9 mouse cellular contexts compared by ENCODE assay signal in the genomic region with DNA sequence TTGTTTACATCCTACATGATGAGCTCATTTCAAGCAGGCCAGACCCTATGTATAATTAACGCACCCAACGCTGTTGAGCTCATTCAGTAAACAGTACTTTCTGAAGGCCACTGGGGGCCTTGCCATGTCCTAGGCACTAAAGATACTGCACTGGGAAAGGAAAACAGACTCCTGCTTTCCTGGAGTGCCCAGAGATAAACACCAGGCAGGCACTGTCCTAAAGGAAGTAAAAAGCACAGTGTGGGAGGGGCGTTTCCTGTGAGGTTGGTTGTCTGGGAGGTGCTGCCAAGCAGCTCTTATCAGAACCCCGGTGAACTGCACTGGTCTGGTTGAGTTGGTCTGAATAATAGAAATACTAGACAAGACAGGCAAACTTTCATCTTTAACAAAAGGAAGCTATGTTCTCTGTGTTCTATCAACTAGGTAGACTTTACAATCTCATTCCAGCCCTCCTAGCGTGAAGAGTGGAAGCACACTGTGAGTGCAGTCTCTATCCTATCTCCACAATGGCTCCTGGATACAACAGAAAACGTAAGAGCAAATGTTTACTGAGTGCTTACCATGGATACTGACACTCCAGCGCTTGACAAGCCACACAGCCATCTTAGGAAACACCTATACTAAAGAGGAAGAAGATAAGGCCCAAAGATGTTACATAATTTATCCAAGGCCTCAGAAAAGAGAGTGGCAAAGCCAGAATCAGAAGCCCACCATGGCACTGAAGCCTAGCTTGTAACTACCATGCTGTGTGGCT. TPM values are rescaled to one million over a fixed set of nuclear protein-coding genes. Genes with fewer than 3 reads are reported as not detected.
DNase-seq lines count a peak whose midpoint lies in the region; ATAC-seq and TF ChIP-seq lines count a peak whose summit lies in the region.
"Had no signal": no experiment of that assay in that cellular context is flagged by ENCODE, and none has a peak within 500 bp of the region (broad histone marks: within the 10 kb centered on the region; RNA-seq: fewer than 3 reads in every experiment).

No protein-coding gene starts in this region.

- H3K9me3 ChIP-seq in midbrain, embryonic 11.5 days (ENCODE audit: control insufficient read depth, low read length): no peaks in the 10 kb centered on the region
- H3K9me3 ChIP-seq in midbrain, embryonic 10.5 days (replicated peaks): no peaks in the 10 kb centered on the region
- no peaks in the 10 kb centered on the region for H3K9me3 ChIP-seq in hindbrain, postnatal 0 days (ENCODE audit: low read length)
- H3K9me3 ChIP-seq: midbrain, embryonic 12.5 days had no signal

- no peak for TF ChIP-seq CTCF in hindbrain, postnatal 0 days (IDR thresholded peaks at IDR 0.05; ENCODE audit: low read depth)

- DNase-seq in midbrain, embryonic 11.5 days (ENCODE audit: low spot score, missing footprints): peak; percentile 39
- DNase-seq in midbrain, embryonic 10.5 days (ENCODE audit: low spot score): no peak
- peak; percentile 43 to 47 for DNase-seq in kidney, adult 8-10 months
- peak; percentile 93 for DNase-seq in lung, postnatal 36 days
- DNase-seq in right cerebral cortex, postnatal 4 days: no peak
- no peak for DNase-seq in hindbrain, postnatal 0 days (ENCODE audit: low spot score)
- DNase-seq in layer of hippocampus, adult 8-10 months (ENCODE audit: low spot score in 2 of 2): no peak

- no peaks in the 10 kb centered on the region for H3K36me3 ChIP-seq in midbrain, embryonic 11.5 days (ENCODE audit: control insufficient read depth, insufficient read depth, low read length)
- no peaks in the 10 kb centered on the region for H3K36me3 ChIP-seq in midbrain, embryonic 10.5 days
- H3K36me3 ChIP-seq in hindbrain, postnatal 0 days (ENCODE audit: insufficient read depth, low read length): no peaks in the 10 kb centered on the region
- H3K36me3 ChIP-seq: midbrain, embryonic 12.5 days had no signal

- no peak overlapping the region for H3K27ac ChIP-seq in midbrain, embryonic 11.5 days (ENCODE audit: low read depth, low read length)
- no peak overlapping the region for H3K27ac ChIP-seq in midbrain, embryonic 10.5 days (replicated peaks)
- no peak overlapping the region for H3K27ac ChIP-seq in hindbrain, postnatal 0 days
- H3K27ac ChIP-seq: midbrain, embryonic 12.5 days had no signal

- no peak overlapping the region for H3K9ac ChIP-seq in midbrain, embryonic 11.5 days (ENCODE audit: low read length)
- H3K9ac ChIP-seq in hindbrain, postnatal 0 days (replicated peaks; ENCODE audit: low read length): no peak overlapping the region
- H3K9ac ChIP-seq: midbrain, embryonic 12.5 days had no signal

- ATAC-seq in midbrain, embryonic 11.5 days (ENCODE audit: low FRiP score): no peak
- ATAC-seq in granulocyte monocyte progenitor cell, adult 5-6 weeks (replicated peaks; ENCODE audit: poor library complexity, severe bottlenecking): peak; percentile 73
- no peak for ATAC-seq in hindbrain, postnatal 0 days

- no peaks in the 10 kb centered on the region for H3K27me3 ChIP-seq in midbrain, embryonic 11.5 days (ENCODE audit: control insufficient read depth, insufficient read depth, low read length)
- no peaks in the 10 kb centered on the region for H3K27me3 ChIP-seq in midbrain, embryonic 10.5 days (ENCODE audit: low read depth, poor library complexity, severe bottlenecking)
- H3K27me3 ChIP-seq in hindbrain, postnatal 0 days (ENCODE audit: insufficient read depth, low read length): no peaks in the 10 kb centered on the region

- no peaks in the 10 kb centered on the region for H3K4me1 ChIP-seq in midbrain, embryonic 11.5 days (ENCODE audit: control insufficient read depth, insufficient read depth, low read length)
- peaks cover 4% of the 10 kb centered on the region for H3K4me1 ChIP-seq in midbrain, embryonic 10.5 days
- peaks cover 12% of the 10 kb centered on the region; the same call in 1 of the 2 replicates for H3K4me1 ChIP-seq in hindbrain, postnatal 0 days (ENCODE audit: insufficient read depth, low read length)
- H3K4me1 ChIP-seq: midbrain, embryonic 12.5 days had no signal

- 69% methylated on average over 7 of the region's 7 CpGs for WGBS in midbrain, embryonic 11.5 days
- 72% methylated on average over 7 of the region's 7 CpGs for WGBS in midbrain, embryonic 10.5 days
- 60% methylated on average over 7 of the region's 7 CpGs for WGBS in hindbrain, postnatal 0 days

- H3K4me2 ChIP-seq in midbrain, embryonic 11.5 days: no peak overlapping the region
- H3K4me2 ChIP-seq in hindbrain, postnatal 0 days (ENCODE audit: low read depth, low read length): no peak overlapping the region
- H3K4me2 ChIP-seq: midbrain, embryonic 12.5 days had no signal

- no peak overlapping the region for H3K4me3 ChIP-seq in midbrain, embryonic 11.5 days (ENCODE audit: low read depth, low read length)
- H3K4me3 ChIP-seq in midbrain, embryonic 10.5 days: no peak overlapping the region
- H3K4me3 ChIP-seq in hindbrain, postnatal 0 days (ENCODE audit: low read length): no peak overlapping the region
- H3K4me3 ChIP-seq: midbrain, embryonic 12.5 days had no signal

RNA-seq across cellular contexts. Expression of gene Ppp1r13b, which starts 10.8 kb away (rescaled TPM):
- polyA plus RNA-seq in midbrain, embryonic 11.5 days (2014; fragmentation: Nextera tagmentation; extraction: Ambion mirVana): 4.9 and 6.3 TPM in 2 replicates
- polyA plus RNA-seq in midbrain, embryonic 10.5 days (2016; fragmentation: Nextera tagmentation; extraction: Ambion mirVana): 3.5 and 4.9 TPM in 2 replicates
- 11.2 and 11.4 TPM in 2 replicates for total RNA-seq in granulocyte monocyte progenitor cell, adult 5-6 weeks (2014; fragmentation: Nextera tagmentation)
- 2.9 and 4.7 TPM in 2 replicates for total RNA-seq in granulocyte monocyte progenitor cell, adult 5-6 weeks (2017)
- 54.5 and 57.4 TPM in 2 replicates for total RNA-seq in hindbrain, postnatal 0 days (2014; rRNA removed)
- polyA plus RNA-seq in hindbrain, postnatal 0 days (2015; fragmentation: Nextera tagmentation; extraction: Ambion mirVana): 31.6 and 36.5 TPM in 2 replicates
- total RNA-seq in layer of hippocampus, adult 8-10 months (2022): 10 to 100 TPM; 72.0 to 91.8 (median 79.2) TPM

Comparison
In these comparisons a context has a peak if more than half of its experiments do, and no peak if none do; other contexts are left out.
1. DNase-seq: peak in midbrain, embryonic 11.5 days (single experiment), kidney, adult 8-10 months (2 of 2) and lung, postnatal 36 days (single experiment); none in midbrain, embryonic 10.5 days (single experiment), right cerebral cortex, postnatal 4 days (single experiment), hindbrain, postnatal 0 days (single experiment) and layer of hippocampus, adult 8-10 months (0 of 2).